Mouse (Mus musculus): ENCODE measurements at regions not wholly inside any gene's neighbourhood (a gene's known extent, or its start where the extent isn't known, plus 50 kb on each side); places are given as distances from the start of the nearest gene placed in this dataset.
"Not testable (repeated sequence)": the region's sequence is repeated elsewhere in the genome, so short reads cannot be mapped to it uniquely, and the experiment has no call there.

- DNase-seq (ENCODE audit: low read depth, low spot score) = no peak
Measured at GRCm38 (mm10) chr12:115527065-115527464, 520.5 kb upstream of the Zfp386 start.

GRCm38 (mm10) chr12:115542482-115542881 lies 505.0 kb upstream of the Zfp386 start:
- DNase-seq (ENCODE audit: low read depth, low spot score) = no peak

- not testable (repeated sequence) for DNase-seq (ENCODE audit: low read depth, low spot score)
Measured at GRCm38 (mm10) chr12:115566878-115567277, 480.6 kb upstream of the Zfp386 start.

GRCm38 (mm10) chr12:115592985-115593384 lies 454.5 kb upstream of the Zfp386 start:
- DNase-seq (ENCODE audit: low read depth, low spot score) = not testable (repeated sequence)

GRCm38 (mm10) chr12:115603763-115604162 lies 443.8 kb upstream of the Zfp386 start:
- no peak for DNase-seq (ENCODE audit: low read depth, low spot score)

- DNase-seq (ENCODE audit: low read depth, low spot score) = peak; percentile 84
Measured at GRCm38 (mm10) chr12:115604951-115605350, 442.6 kb upstream of the Zfp386 start.

- DNase-seq (ENCODE audit: low read depth, low spot score) = not testable (repeated sequence)
Measured at GRCm38 (mm10) chr12:115622564-115623233, 424.8 kb upstream of the Zfp386 start.

- DNase-seq (ENCODE audit: low read depth, low spot score) = no peak
Measured at GRCm38 (mm10) chr12:115624221-115624620, 423.3 kb upstream of the Zfp386 start.

GRCm38 (mm10) chr12:115647599-115647998 lies 399.9 kb upstream of the Zfp386 start:
- no peak for DNase-seq (ENCODE audit: low read depth, low spot score)

GRCm38 (mm10) chr12:115648161-115648560 lies 399.4 kb upstream of the Zfp386 start:
- DNase-seq (ENCODE audit: low read depth, low spot score) = not testable (repeated sequence)

- no peak for DNase-seq (ENCODE audit: low read depth, low spot score)
Measured at GRCm38 (mm10) chr12:115655781-115656180, 391.7 kb upstream of the Zfp386 start.

GRCm38 (mm10) chr12:115664081-115664480 lies 383.4 kb upstream of the Zfp386 start:
- DNase-seq (ENCODE audit: low read depth, low spot score) = peak; percentile 65

- not testable (repeated sequence) for DNase-seq (ENCODE audit: low read depth, low spot score)
Measured at GRCm38 (mm10) chr12:115671683-115672082, 375.8 kb upstream of the Zfp386 start.

- no peak for DNase-seq (ENCODE audit: low read depth, low spot score)
Measured at GRCm38 (mm10) chr12:115691801-115692200, 355.7 kb upstream of the Zfp386 start.

- DNase-seq (ENCODE audit: low read depth, low spot score) = not testable (repeated sequence)
Measured at GRCm38 (mm10) chr12:115709813-115710212, 337.7 kb upstream of the Zfp386 start.

- DNase-seq (ENCODE audit: low read depth, low spot score) = not testable (repeated sequence)
Measured at GRCm38 (mm10) chr12:115742039-115742438, 305.5 kb upstream of the Zfp386 start.

GRCm38 (mm10) chr12:115749586-115749985 lies 297.9 kb upstream of the Zfp386 start:
- not testable (repeated sequence) for DNase-seq (ENCODE audit: low read depth, low spot score)

GRCm38 (mm10) chr12:115753135-115753534 lies 294.4 kb upstream of the Zfp386 start:
- not testable (repeated sequence) for DNase-seq (ENCODE audit: low read depth, low spot score)

- not testable (repeated sequence) for DNase-seq (ENCODE audit: low read depth, low spot score)
Measured at GRCm38 (mm10) chr12:115757526-115757925, 290.0 kb upstream of the Zfp386 start.

- peak; percentile 42 for DNase-seq (ENCODE audit: low read depth, low spot score)
Measured at GRCm38 (mm10) chr12:115759041-115759440, 288.5 kb upstream of the Zfp386 start.

GRCm38 (mm10) chr12:115761766-115762165 lies 285.8 kb upstream of the Zfp386 start:
- not testable (repeated sequence) for DNase-seq (ENCODE audit: low read depth, low spot score)

- not testable (repeated sequence) for DNase-seq (ENCODE audit: low read depth, low spot score)
Measured at GRCm38 (mm10) chr12:115764939-115765479, 282.5 kb upstream of the Zfp386 start.

- not testable (repeated sequence) for DNase-seq (ENCODE audit: low read depth, low spot score)
Measured at GRCm38 (mm10) chr12:115771176-115771575, 276.3 kb upstream of the Zfp386 start.

Measured in ZHBTc4 (cell line).